Mouse (Mus musculus) left cerebral cortex, postnatal 36 days (tissue): Measurements from ENCODE around the gene Tbc1d9. TPM values are rescaled to one million over a fixed set of nuclear protein-coding genes. Genes with fewer than 3 reads are reported as not detected.

Experiments
- DNase-seq, 2 experiments: peaks; one replicate each; pipeline ENCODE4 v3.0.0; 2021 to 2022; ENCODE audit warnings: low spot score in 2 of 2, mixed read lengths in 1 of 2
- intact Hi-C: fragments of 180-260 bp; cut with DNase I; formaldehyde crosslinking; loops from one replicate; pipeline ENCODE4 v1.15.1; 2025
- total RNA-seq, 2 experiments: library from RNA; stranded (reverse); gene quantifications; 2 replicates each; pipeline ENCODE4 v1.2.3; 2021

Gene Tbc1d9
- total RNA-seq: 100 to 1,000 TPM in 1 of 2 experiments, 10 to 100 TPM in 1; 98.4 to 106 TPM

- DNase-seq: peak; percentile 75 to 80
- intact Hi-C loops: loop anchor here (5.0 to 10.0 kb wide), 4 partner anchors 37 to 303 kb away; partner anchors contain the start of genes Elmod2 and Rnf150
These were observed at the start of gene Tbc1d9 for GRCm38 (mm10) chr8:83165235-83165930. Tbc1d9 (plus strand) TSS chr8:83165352.

DNA sequence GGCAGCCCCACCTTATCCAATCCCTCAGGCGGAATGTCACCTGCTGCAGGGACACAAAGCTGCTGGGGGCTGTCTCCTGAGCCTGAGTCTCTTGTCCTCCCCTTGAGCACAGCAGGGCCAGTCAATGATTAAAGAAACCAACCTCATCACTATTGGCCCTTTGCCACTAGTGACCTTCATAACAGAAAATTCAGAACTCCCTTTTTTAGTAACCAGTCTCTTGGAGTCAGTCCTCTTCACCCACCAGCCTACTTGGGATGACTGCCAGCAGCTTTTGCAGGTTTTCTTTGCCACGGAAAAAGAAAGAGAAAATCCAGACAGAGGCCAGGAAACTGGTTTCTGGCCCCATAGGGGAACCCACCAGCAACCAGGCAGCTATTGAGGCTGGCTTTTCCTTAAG, 30.1 kb upstream of the Tbc1d9 start:
- no peak for DNase-seq
- intact Hi-C loops: no loop called here

- no peak for DNase-seq
- intact Hi-C loops: no loop called here
These were observed 25.1 kb upstream of the Tbc1d9 start for GRCm38 (mm10) chr8:83140068-83140467.

DNA sequence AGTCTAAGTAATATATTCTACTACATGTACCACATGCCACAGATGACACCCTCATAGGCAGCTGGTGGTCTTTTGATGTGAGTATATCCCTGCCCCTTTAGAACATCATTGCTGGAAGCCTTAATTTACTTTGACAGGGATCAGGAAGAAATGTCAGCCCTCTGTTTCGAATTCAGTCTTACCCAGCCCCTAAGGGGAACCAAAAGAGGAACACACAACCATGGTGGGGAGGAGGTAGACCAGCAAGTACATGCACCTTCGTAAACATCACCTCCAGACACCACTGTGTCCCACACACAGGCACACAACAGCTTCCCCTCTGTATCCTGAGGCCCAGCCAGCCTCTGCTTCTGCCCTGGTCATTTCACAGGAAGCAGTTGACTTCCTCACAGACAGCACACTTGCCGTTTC, 24.4 kb upstream of the Tbc1d9 start:
- intact Hi-C loops: no loop called here
- no peak for DNase-seq

GRCm38 (mm10) chr8:83141358-83141757, 23.8 kb upstream of the Tbc1d9 start:
- intact Hi-C loops: no loop called here
- DNase-seq: no peak

- intact Hi-C loops: no loop called here
- no peak for DNase-seq
These were observed 20.6 kb upstream of the Tbc1d9 start for GRCm38 (mm10) chr8:83144601-83145000.

DNA sequence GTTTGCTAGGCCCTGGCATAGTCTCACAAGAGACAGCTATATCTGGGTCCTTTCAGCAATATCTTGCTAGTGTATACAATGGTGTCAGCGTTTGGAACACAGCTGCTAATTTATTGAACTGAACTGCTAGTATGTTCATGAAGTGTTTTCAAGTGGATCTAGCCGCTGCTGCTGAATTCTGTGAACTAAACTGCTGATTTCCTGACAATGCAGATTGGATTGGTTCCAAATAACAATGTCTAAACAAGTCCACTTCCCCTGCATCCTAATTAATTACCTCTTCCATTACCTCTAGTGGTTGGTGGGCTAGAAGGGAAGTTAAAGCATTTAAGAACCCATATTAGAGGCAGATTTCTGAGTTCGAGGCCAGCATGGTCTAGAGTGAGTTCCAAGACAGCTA, 19.7 kb upstream of the Tbc1d9 start:
- intact Hi-C loops: no loop called here

DNA sequence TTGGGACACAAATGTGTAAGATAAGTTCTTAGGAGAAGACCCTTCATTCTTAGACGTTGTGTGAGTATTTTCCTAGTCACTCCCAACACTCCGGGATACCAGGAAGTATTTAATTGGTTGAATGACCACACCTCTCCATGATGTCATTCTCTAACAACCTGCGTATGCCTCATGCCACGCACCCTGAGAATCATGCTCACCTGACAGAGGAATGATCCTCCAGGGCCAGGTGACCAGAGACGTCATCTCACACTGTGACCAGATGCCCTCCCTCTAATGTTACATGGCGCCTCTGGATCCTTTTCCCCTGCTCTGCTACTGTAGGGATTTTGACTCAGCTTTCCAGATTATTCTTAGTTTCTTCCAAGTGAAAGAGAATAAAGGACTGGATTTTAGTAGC, 16.0 kb upstream of the Tbc1d9 start:
- intact Hi-C loops: no loop called here
- no peak for DNase-seq

More for the DNA sequence above, 19.7 kb upstream of the Tbc1d9 start:
- DNase-seq: no peak

- intact Hi-C loops: no loop called here
- DNase-seq: no peak
These were observed 13.1 kb upstream of the Tbc1d9 start for GRCm38 (mm10) chr8:83152055-83152454.

- intact Hi-C loops: no loop called here
- DNase-seq: no peak
These were observed 12.7 kb upstream of the Tbc1d9 start for GRCm38 (mm10) chr8:83152470-83152869.

DNA sequence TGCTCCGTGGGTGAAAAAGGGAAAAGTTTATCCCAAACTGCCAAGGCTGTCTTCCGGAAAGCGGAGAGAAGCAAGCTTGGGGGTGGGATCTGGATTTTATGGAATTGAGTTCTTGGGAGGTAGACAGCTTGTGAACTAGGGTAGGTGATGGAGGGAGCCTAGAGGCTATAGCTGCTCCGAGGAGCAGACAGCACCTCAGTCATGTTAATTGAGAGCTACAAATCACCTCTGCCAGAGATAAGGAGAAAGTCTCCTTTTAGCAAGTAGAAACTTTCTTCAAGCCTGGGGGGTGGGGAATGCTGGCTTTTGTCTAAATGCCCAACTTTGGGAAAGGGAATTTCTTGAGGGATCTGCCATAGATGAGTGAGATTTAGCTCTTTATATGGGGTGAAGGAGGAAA, 10.0 kb upstream of the Tbc1d9 start:
- no peak for DNase-seq

GRCm38 (mm10) chr8:83158971-83159370, 6.2 kb upstream of the Tbc1d9 start:
- DNase-seq: no peak
- intact Hi-C loops: no loop called here

More for the DNA sequence above, 10.0 kb upstream of the Tbc1d9 start:
- intact Hi-C loops: no loop called here

DNA sequence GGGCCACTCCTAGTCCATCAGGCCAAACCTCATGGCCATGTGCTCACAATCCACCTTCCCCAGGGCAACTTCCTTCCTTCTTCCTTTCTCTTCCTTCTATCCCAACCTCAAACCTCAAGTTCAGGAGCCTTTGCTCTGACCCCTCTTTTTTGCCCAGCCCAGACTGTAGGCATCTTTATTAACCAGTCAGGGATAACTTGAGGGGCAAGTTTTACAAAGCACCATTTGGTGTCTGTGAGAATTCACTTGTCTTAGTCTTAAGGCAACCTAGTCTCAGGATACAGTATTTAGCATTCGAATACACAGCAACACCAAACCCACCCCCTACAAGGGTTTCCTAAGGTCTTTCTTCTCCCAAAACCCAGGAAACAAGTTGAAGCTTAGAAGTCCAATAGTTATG, 5.5 kb upstream of the Tbc1d9 start:
- intact Hi-C loops: loop anchor here (10.0 kb wide), 1 partner anchor 175 kb away; the partner anchor contains the start of gene Elmod2
- no peak for DNase-seq

- intact Hi-C loops: loop anchor here (10.0 kb wide), 1 partner anchor 174 kb away; the partner anchor contains the start of gene Elmod2
- DNase-seq: no peak
These were observed 4.5 kb upstream of the Tbc1d9 start for GRCm38 (mm10) chr8:83160613-83161012.

GRCm38 (mm10) chr8:83165931-83166867, 1.0 kb downstream of the Tbc1d9 start, which contains the start of gene Gm10645:
Gm10645 (minus strand) TSS chr8:83166170.
- intact Hi-C loops: loop anchor here (5.0 to 10.0 kb wide), 4 partner anchors 36 to 304 kb away; partner anchors contain the start of genes Elmod2 and Rnf150
- peak; percentile 61 to 69 for DNase-seq

DNA sequence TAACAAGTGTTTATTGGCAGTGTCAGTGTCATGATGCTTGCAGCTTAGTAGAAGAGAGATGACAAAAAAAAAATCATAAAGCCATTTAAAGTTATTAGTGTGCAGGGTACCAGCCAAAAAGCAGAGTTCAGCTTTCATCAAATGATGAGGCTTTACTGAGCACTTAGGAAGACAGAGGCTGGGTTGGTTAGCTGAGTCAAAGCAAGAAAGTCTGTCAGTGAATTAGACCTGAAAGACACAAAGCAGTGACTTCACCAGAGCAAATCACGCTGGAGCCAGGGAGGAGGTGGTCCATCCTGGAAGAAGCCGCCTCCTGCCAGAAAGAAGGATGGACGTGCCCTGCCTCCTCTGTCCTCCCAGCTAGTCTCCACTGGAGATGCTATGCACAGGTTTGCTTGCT, 2.8 kb downstream of the Tbc1d9 start:
- intact Hi-C loops: loop anchor here (5.0 to 10.0 kb wide), 4 partner anchors 34 to 306 kb away; partner anchors contain the start of genes Elmod2 and Rnf150
- DNase-seq: no peak

DNA sequence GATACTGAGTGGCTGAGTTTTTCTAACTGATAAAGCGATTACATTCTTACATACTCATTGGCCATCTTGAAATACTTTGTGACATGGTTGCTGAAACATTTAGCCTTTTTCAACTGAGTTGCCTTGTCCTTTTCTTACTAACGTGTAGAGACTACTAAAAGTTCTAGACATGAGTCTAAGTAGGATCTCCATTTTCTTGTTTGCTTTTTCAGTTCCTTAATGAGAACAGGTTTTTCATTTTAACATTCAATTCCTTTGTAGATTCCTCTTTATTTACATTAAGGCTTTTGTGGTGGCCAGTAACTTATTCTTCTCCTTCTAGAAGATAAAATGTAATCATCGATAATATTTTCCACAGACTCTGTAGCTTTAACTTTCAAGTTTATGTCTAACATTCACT, 4.0 kb downstream of the Tbc1d9 start:
- DNase-seq: no peak
- intact Hi-C loops: loop anchor here (5.0 to 10.0 kb wide), 4 partner anchors 33 to 307 kb away; partner anchors contain the start of genes Elmod2 and Rnf150

DNA sequence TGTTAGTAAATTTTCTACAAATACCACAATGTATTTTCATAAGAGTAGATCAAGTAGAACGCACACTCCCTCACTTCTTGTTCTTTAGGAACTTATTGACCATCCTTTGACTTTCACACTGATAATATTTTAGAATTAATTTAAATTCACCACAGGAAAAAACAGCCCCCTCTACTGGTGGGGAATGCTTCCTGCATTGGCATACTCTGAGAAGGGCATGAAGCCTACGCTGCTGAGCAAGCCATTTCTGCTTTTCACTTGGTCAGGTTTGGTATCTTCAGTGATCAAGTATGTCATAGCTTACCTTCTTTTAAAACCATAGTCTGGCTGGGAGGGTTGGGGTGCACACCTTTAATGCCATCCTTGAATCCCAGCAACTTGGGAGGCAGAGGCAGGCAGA, 4.6 kb downstream of the Tbc1d9 start:
- no peak for DNase-seq
- intact Hi-C loops: loop anchor here (5.0 to 10.0 kb wide), 4 partner anchors 33 to 307 kb away; partner anchors contain the start of genes Elmod2 and Rnf150

DNA sequence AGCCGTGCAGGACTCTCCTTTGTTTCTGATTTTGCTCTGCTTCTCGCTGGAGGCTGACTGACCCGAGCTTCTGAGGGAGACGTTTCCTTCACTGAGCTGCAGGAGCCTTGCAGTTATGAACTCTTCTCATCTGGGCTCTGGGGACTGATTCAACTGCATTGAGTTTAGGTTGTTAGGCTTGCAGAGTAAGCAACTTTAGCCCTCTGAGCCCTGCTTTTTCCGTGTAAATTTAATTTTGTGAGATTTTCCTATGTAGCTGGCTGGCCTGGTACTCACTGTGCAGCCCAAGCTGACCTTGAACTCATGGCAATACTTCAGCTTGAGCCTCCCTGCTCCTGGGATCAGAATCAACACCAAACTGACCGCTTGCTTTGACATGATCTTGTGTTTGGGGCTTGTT, 5.7 kb downstream of the Tbc1d9 start:
- intact Hi-C loops: no loop called here
- no peak for DNase-seq

DNA sequence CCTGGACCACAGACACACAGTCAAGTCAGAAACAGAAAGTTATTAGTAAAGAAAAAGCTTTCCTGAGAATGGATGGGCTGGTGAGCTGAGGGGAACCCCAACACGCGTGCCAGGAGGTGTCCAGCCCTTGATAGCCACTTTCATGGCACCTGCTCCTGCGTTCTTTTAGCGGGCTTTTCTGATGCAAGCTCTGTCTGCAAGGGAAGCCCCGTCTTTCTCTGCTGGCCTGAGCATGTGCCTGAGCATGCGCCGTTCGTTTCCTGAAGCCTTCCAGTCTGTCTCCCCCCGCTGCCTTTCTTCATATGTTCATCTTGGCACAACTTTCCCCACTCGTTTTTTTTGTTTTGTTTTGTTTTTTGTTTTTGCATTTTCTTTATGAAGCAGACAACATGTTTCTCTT, 10.5 kb downstream of the Tbc1d9 start:
- DNase-seq: no peak
- intact Hi-C loops: no loop called here
